Mouse (Mus musculus): ENCODE results near the gene Cdk10.

The Cdk10 gene

GRCm38 (mm10) chr8:123275096-123275495, 50.5 kb downstream of the Cdk10 start:
- DNase-seq = no peak

- no peak for DNase-seq
Measured at GRCm38 (mm10) chr8:123278445-123278844, 53.8 kb downstream of the Cdk10 start.

- no peak for DNase-seq
Measured at GRCm38 (mm10) chr8:123279828-123280227, 55.2 kb downstream of the Cdk10 start.

GRCm38 (mm10) chr8:123280302-123281094, 55.9 kb downstream of the Cdk10 start:
- DNase-seq = no peak

Data from kidney, adult 18-20 months (tissue).